Mouse (Mus musculus): ENCODE measurements at regions not wholly inside any gene's neighbourhood (a gene's known extent, or its start where the extent isn't known, plus 50 kb on each side); places are given as distances from the start of the nearest gene placed in this dataset.

DNA sequence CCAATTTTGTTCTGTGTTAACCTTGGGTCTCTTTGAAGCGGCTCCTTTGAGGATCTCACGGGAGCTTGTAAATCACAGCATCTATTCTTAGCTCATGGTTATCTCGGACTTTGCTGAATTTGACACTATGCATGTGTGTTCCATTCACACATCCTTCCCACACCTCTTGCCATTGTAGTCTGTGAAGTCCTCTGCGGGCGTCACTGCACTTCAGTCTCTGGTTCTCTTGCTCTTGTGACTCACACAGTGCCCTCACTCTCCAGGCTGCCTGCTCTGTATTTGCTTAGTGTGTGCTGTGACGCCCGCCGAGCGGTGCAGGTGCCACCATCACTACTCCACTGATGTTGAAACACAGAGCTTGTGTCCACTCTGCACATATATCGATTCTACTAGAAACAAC is 1271.2 kb downstream of the Synb start:
- no peak for DNase-seq (ENCODE audit: low spot score in 2 of 2)

DNA sequence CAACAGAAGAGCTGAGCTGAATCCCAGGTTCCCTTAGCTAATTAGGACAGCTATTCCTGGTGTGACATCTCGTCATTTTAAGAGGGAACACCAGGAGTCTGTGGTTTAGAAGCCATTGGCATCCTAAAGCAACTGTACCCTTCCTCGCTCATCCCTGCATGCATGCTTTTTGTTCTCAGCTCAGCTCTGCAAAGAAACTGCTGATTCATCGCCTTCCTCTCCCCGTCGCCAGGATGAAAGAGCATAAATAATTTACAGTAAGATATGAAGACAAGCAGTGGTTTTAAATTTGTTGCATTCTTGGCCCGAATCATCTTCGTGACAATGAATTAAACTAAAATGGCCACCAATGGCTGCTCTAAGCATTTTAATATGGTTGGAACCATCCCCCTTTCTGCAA is 1272.9 kb downstream of the Synb start:
- peak in 1 of 2 experiments; percentile 10 for DNase-seq (ENCODE audit: low spot score in 2 of 2)

DNA sequence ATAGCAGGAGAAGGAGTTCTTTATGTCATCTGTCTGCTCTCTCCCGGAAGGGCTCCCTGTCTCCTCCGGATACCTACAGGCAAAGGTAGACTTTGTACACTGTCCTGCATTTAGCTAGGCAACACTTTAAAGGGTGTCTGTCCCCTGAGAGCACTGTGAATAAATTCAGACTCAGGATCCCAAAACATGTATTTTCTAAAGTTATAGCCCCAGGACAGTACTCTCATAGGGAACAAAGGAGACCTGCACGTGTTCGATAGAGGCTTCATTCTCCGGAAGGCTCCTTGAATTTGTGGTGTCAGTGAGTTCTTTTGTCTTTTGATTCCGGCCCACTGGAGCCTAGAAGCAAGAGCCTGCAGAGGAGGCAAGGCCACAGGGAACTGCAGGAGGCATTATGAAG is 1273.3 kb downstream of the Synb start:
- DNase-seq (ENCODE audit: low spot score in 2 of 2) = no peak

DNA sequence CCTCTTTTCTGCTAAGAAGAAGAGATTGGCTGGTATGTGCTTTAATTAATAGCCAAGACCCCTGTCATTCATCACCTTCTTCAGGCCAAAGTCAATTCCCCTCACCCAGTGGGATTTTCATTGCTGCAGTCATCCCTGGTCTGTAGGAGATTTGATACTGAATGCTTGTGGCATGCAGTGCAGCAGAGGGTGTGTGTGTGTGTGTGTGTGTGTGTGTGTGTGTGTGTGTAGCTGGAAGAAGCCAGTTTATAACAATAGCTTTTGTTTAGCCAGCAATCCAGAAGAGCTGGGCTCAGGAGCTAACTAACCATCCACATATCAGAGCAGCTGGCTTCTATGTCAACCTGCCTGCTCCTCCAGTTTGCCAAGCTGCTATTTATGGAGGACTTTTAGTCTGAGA is 1275.4 kb downstream of the Synb start:
- DNase-seq (ENCODE audit: low spot score in 2 of 2) = no peak

DNA sequence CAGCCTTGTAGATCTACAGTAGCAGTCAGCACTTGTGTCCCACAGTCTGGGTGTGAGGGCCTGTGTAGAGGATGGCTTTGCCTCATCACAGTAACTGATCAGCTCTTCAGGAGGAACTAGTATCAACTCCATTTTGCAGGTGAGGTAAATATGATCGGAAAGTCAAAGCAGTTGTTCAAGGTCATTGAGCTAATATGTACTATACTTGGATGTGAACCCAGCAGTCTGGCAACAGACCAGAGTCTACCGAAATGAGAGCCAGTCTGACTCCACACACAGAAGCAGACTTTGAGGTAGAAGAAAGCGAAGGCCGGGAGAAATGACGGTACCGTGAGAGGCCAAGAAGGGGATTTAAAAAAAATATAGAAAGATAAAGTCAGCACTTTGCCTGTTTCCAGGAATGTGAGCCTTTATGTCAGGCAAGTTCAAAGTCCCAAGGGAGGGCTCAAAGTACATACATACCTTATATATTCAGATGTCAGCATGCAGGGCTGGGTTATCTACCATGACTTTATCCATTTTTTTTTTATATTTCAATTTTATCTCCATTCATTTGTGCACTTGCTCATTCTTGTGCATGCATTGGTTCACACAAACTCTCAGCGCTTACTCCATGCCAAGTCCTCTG is 1297.2 kb downstream of the Synb start:
- DNase-seq (ENCODE audit: low spot score in 2 of 2) = no peak

DNA sequence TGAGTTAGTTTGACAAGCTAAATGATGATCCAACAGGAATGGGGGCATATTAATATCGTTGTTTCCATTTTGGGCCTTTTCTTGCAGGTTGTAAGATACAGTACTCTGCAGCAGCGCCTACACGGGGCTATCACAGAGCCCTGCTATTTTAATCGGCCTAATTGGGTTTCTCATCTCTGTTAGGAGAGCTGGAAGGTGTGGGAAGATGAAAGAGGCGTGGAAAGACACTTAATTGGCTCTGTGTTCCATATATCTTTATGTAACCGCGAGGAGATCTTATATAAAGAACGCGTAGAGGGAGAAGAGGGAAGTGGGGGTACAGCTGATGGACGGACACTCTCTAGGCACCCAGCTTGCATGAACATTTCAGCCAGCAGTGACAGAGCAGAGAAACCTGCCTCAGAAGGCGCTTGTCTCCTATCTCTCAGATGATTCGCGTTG is 1300.5 kb downstream of the Synb start:
- DNase-seq (ENCODE audit: low spot score in 2 of 2) = peak; percentile 13 to 14

DNA sequence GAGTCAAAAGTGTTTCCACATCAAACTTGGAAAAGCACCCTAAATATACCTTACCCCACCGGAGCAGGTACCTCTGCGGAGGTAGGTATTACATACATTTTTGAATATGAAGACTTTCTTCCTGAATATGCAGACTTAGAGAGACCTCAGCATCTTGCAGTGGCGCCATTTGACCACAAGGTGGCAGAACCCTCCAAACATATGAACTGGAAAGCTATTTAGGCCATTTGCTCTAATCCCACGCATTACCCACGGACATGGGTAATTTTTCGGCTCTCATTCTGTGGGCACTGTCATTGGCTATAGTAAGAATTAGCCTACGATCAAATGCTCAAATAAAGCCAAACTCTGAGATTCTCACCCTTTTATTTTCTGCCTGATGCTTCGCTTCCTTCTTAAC is 1301.0 kb downstream of the Synb start:
- peak; percentile 45 to 75 for DNase-seq (ENCODE audit: low spot score in 2 of 2)

DNA sequence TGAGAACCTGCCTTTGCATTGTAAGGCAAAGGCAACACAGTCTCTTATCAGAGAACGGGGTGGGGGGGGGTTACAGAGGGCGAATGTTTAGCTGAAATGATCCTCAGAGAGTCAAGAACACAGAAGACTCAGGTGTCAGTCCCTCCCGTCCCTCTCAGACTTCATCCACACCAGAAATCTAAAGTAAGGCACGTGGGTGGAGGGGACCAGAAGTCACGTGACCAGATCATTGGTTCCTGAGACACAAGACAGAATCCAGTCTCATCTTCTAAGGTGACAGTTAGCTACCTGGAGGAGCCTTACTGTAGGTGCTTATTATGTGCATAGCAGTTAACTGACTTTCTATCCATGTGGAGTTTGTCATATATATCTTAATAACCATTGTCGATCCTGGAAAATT is 1302.0 kb downstream of the Synb start:
- no peak for DNase-seq (ENCODE audit: low spot score in 2 of 2)

DNA sequence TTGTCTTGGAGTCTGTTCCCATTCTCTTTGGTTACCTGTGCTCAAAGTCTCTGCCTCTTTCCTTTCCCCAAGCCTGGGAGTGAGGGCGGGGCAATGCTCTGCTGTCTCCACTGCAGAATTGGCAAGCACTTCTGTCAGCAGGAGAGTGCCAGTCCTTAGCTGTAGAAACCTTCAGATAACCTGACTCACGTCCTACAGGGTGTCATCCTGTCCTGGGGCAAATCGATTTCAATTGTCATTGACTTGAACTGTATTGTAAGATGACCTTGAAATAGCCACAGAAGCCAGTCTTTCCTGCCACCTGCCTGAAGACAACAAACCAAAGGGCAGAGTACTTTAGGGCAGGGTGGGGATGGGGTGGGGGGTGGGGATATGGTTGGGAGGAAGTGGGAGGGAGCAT is 1303.8 kb downstream of the Synb start:
- no peak for DNase-seq (ENCODE audit: low spot score in 2 of 2)

All from frontal cortex, postnatal 14 days (tissue).